Mouse (Mus musculus) myocyte (in vitro differentiated cells): ENCODE results near the gene Stx4a. TPM values are rescaled to one million over a fixed set of nuclear protein-coding genes. Genes with fewer than 3 reads are reported as not detected.

Experiments
- H3K27me3 ChIP-seq: one replicate; pipeline ENCODE4 v1.6.1; 2011; ENCODE audit not compliant: control insufficient read depth, insufficient read depth, insufficient read length
- H3K36me3 ChIP-seq: one replicate; pipeline ENCODE4 v1.6.1; 2011; ENCODE audit not compliant: control insufficient read depth, insufficient read depth
- H3K4me2 ChIP-seq: one replicate; pipeline ENCODE4 v1.6.1; 2011; ENCODE audit warnings: low read depth, control low read depth
- H3K4me3 ChIP-seq: one replicate; pipeline ENCODE4 v1.5.1; 2011; ENCODE audit warnings: mild to moderate bottlenecking, control low read depth, moderate library complexity
- H3K79me2 ChIP-seq: one replicate; pipeline ENCODE4 v1.6.1; 2011; ENCODE audit not compliant: control insufficient read depth, insufficient read depth
- H3ac ChIP-seq: one replicate; pipeline ENCODE4 v1.6.1; 2011; ENCODE audit not compliant: control insufficient read depth, insufficient read length
- CEBPB ChIP-seq: IDR thresholded peaks from 2 replicates; pipeline ENCODE4 v1.6.1; 2011; ENCODE audit warnings: mild to moderate bottlenecking, moderate library complexity; ENCODE audit not compliant: poor library complexity, insufficient read depth, severe bottlenecking
- E2F4 ChIP-seq: IDR thresholded peaks from one replicate; pipeline ENCODE4 v1.6.1; 2011; ENCODE audit warnings: mild to moderate bottlenecking, control low read depth, moderate library complexity; ENCODE audit not compliant: insufficient read depth
- MAX ChIP-seq: IDR thresholded peaks from one replicate; pipeline ENCODE4 v1.6.1; 2011; ENCODE audit warnings: low read depth, mild to moderate bottlenecking, control low read depth
- MYOD1 ChIP-seq, 3 experiments: IDR thresholded peaks; one replicate each; pipeline ENCODE4 v1.6.1; 2011; ENCODE audit warnings: control low read depth in 2 of 3, low read depth in 2 of 3, mild to moderate bottlenecking in 2 of 3, moderate library complexity in 1 of 3; ENCODE audit not compliant: insufficient read length in 2 of 3, control insufficient read depth in 1 of 3
- MYOG ChIP-seq, 3 experiments: IDR thresholded peaks; one replicate each; pipeline ENCODE4 v1.6.1; 2011; ENCODE audit warnings: control low read depth in 2 of 3, low read depth in 2 of 3, mild to moderate bottlenecking in 2 of 3; ENCODE audit not compliant: insufficient read length in 2 of 3, control insufficient read depth in 1 of 3, insufficient read depth in 1 of 3
- POLR2A ChIP-seq: IDR thresholded peaks from one replicate; pipeline ENCODE4 v1.6.1; 2011; ENCODE audit warnings: low read depth, mild to moderate bottlenecking, control low read depth, moderate library complexity; ENCODE audit not compliant: insufficient read length
- POLR2AphosphoS2 ChIP-seq: IDR thresholded peaks from one replicate; pipeline ENCODE4 v1.6.1; 2011; ENCODE audit warnings: low read depth, control low read depth; ENCODE audit not compliant: insufficient read length
- REST ChIP-seq: IDR thresholded peaks from one replicate; pipeline ENCODE4 v1.6.1; 2011; ENCODE audit warnings: mild to moderate bottlenecking, control low read depth, moderate library complexity; ENCODE audit not compliant: insufficient read depth, insufficient read length
- SRF ChIP-seq: IDR thresholded peaks from one replicate; pipeline ENCODE4 v1.6.1; 2011; ENCODE audit warnings: low read depth; ENCODE audit not compliant: control insufficient read depth, insufficient read length
- TCF12 ChIP-seq: IDR thresholded peaks from one replicate; pipeline ENCODE4 v1.6.1; 2011; ENCODE audit warnings: mild to moderate bottlenecking, control low read depth; ENCODE audit not compliant: poor library complexity, insufficient read depth, severe bottlenecking
- TCF3 ChIP-seq: IDR thresholded peaks from one replicate; pipeline ENCODE4 v1.6.1; 2011; ENCODE audit warnings: low read depth, control low read depth; ENCODE audit not compliant: insufficient read length
- USF1 ChIP-seq: IDR thresholded peaks from one replicate; pipeline ENCODE4 v1.6.1; 2011; ENCODE audit warnings: low read depth, mild to moderate bottlenecking, control low read depth, moderate library complexity
- polyA plus RNA-seq: library from polyadenylated mRNA; unstranded; fragments of >200 nt; fragmentation: generic; extraction: Trizol; gene quantifications from one replicate; pipeline ENCODE4 v1.2.1, GENCODE M21; 2012; ENCODE audit warnings: missing spikeins

Gene Stx4a
- polyA plus RNA-seq, 1 experiment: 73.0 TPM

DNA sequence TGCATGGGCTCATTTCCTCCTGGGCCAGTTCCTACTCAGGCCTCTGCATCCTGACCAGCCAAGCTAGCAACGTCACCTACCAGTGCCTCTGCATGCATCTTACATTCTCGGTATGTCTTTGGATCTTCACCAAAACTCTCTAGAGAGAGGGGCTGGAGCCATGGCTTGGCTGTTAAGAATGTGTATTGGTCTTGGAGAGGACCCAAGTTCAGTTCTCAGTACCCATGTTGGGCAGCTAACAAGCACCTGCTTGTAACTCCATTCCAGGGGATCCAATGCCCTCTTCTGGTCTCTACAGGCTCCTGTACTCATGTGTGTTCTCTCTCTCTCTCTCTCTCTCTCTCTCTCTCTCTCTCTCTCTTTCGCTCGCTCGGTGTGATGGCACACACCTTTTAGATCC, 6.3 kb upstream of the Stx4a start:
- Histone ChIP-seq H3K36me3 (no peaks in the 10 kb centered on the region), H3K4me2 (no peak overlapping the region), H3K27me3 (peaks cover under 1% of the 10 kb centered on the region), H3K4me3 (no peak overlapping the region), H3K79me2 (no peaks in the 10 kb centered on the region), H3ac (no peak overlapping the region)
- TF ChIP-seq MYOG (IDR thresholded peaks at IDR 0.05; ENCODE audit: control insufficient read depth in 1 of 3, insufficient read depth in 1 of 3, insufficient read length in 2 of 3, low read depth in 2 of 3): no peak
- no peak for TF ChIP-seq REST

DNA sequence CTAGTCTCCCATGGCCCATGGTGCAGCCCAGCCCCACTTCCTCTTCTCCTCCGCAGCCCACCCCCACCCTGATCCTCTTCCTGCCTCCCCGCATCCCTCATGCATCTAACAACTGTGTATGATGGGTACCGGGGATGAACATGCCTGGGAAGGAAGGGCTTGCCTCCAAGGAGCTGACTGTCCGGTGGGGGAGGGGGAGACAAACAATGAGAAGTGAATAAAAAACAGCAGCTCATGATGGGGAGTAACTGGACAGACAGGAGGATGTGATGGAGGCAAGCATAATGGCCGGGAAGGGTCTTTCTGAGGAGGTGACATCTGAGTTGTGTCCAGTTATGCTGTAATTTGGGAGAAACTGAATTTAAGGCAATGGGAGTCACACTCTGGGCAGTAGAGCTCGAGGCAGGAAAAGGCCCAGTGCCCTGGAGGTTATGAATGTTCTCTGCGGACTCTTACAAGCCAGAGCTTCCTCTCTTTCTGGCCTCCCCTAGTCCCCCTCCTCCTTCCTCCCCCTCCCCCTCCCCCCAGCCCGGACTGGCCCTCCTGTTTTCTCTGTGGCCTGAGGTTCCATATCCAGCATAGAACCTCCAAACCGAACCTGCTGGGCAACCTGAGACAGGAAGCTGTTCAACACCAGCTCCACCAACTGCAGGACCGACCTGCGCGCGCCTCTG, 3.1 kb upstream of the Stx4a start:
- Histone ChIP-seq H3K79me2 (no peaks in the 10 kb centered on the region), H3K36me3 (no peaks in the 10 kb centered on the region), H3K27me3 (peaks cover 31% of the 10 kb centered on the region), H3K4me3 (no peak overlapping the region), H3K4me2 (no peak overlapping the region), H3ac (no peak overlapping the region)
- TF ChIP-seq POLR2A (no peak), POLR2AphosphoS2 (no peak), MYOG (IDR thresholded peaks at IDR 0.05; ENCODE audit: control insufficient read depth in 1 of 3, insufficient read depth in 1 of 3, insufficient read length in 2 of 3, low read depth in 2 of 3) (no peak), TCF3 (no peak), REST (no peak), SRF (no peak), TCF12 (no peak), E2F4 (no peak), MAX (no peak), MYOD1 (IDR thresholded peaks at IDR 0.05; ENCODE audit: control insufficient read depth in 1 of 3, insufficient read length in 2 of 3, low read depth in 2 of 3) (no peak), USF1 (no peak), CEBPB (no peak)

GRCm38 (mm10) chr7:127822494-127822893, 1.6 kb upstream of the Stx4a start:
- Histone ChIP-seq H3K4me2 (no peak overlapping the region), H3K79me2 (no peaks in the 10 kb centered on the region), H3K27me3 (peaks cover 41% of the 10 kb centered on the region), H3K36me3 (no peaks in the 10 kb centered on the region), H3K4me3 (no peak overlapping the region), H3ac (no peak overlapping the region)
- no peak for TF ChIP-seq TCF12
- TF ChIP-seq TCF3: no peak
- no peak for TF ChIP-seq POLR2A
- no peak for TF ChIP-seq CEBPB

DNA sequence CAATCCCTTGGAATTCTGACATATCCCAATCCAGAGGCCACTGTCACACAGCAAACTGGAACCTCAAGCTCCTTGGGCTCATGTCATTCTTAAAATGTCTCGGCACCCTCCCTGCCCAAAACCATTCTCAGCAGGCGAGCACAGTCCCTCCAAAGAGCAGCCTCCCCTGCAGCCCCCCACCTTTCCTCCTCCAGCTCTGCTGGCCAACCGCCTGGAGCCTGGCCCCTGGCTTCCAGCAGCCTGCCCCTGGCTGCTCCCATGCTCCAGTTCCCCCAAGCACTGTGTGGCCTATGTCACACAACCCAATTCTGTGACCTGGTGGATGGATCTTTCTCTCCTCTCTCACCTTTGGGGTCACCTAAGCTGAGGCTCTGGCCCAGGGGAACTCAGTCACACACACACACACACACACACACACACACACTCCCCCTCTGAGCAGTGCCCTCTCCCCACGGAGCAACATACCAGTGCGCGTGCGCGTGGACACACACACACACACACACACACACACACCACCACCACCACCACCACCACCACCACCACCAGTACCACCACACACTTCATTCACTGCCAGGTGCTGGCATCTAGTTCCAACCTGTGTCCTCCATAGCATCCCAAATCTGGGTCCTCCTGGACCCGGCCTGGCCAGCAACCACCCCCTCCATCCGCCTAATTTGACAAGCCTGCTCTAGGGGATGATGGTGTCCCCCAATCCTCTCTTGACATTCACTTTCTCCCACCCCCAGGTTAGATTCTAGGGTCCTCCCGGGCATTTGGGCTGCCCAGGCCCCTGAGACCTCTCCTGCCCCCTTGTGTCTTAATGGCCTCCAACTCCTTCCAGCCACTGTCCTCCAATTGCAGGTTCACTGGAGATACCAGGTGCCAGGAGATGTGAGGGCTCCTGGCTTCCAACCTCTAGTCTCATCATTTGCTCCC, 590 bp upstream of the Stx4a start:
- Histone ChIP-seq H3K4me2 (no peak overlapping the region), H3ac (no peak overlapping the region), H3K36me3 (no peaks in the 10 kb centered on the region), H3K4me3 (no peak overlapping the region), H3K79me2 (no peaks in the 10 kb centered on the region), H3K27me3 (peaks cover 41% of the 10 kb centered on the region)
- TF ChIP-seq TCF12: no peak
- no peak for TF ChIP-seq MYOD1 (IDR thresholded peaks at IDR 0.05; ENCODE audit: control insufficient read depth in 1 of 3, insufficient read length in 2 of 3, low read depth in 2 of 3)
- no peak for TF ChIP-seq E2F4
- TF ChIP-seq MAX: no peak
- no peak for TF ChIP-seq REST
- no peak for TF ChIP-seq POLR2AphosphoS2
- TF ChIP-seq TCF3: no peak
- no peak for TF ChIP-seq MYOG (IDR thresholded peaks at IDR 0.05; ENCODE audit: control insufficient read depth in 1 of 3, insufficient read depth in 1 of 3, insufficient read length in 2 of 3, low read depth in 2 of 3)
- no peak for TF ChIP-seq CEBPB
- TF ChIP-seq POLR2A: no peak
- TF ChIP-seq SRF: no peak

GRCm38 (mm10) chr7:127835550-127835949, 11.5 kb downstream of the Stx4a start:
- no peak overlapping the region for H3ac ChIP-seq
- no peaks in the 10 kb centered on the region for H3K27me3 ChIP-seq
- H3K36me3 ChIP-seq: no peaks in the 10 kb centered on the region
- H3K4me2 ChIP-seq: no peak overlapping the region
- no peak for TF ChIP-seq USF1
- no peak for TF ChIP-seq MYOD1 (IDR thresholded peaks at IDR 0.05; ENCODE audit: control insufficient read depth in 1 of 3, insufficient read length in 2 of 3, low read depth in 2 of 3)
- no peak for TF ChIP-seq CEBPB
- TF ChIP-seq TCF3: no peak
- no peak for TF ChIP-seq TCF12
- TF ChIP-seq E2F4: no peak
- no peak for TF ChIP-seq SRF
- no peak for TF ChIP-seq MAX
- TF ChIP-seq MYOG (IDR thresholded peaks at IDR 0.05; ENCODE audit: control insufficient read depth in 1 of 3, insufficient read depth in 1 of 3, insufficient read length in 2 of 3, low read depth in 2 of 3): no peak
- TF ChIP-seq POLR2A: no peak
- TF ChIP-seq POLR2AphosphoS2: no peak
- TF ChIP-seq REST: no peak
- H3K4me3 ChIP-seq: no peak overlapping the region
- H3K79me2 ChIP-seq: no peaks in the 10 kb centered on the region
